Mouse (Mus musculus) urinary bladder, adult 18-20 months (tissue): ENCODE results near the gene Chat.
"Not testable (repeated sequence)": the region's sequence is repeated elsewhere in the genome, so short reads cannot be mapped to it uniquely, and the experiment has no call there.

Experiments used
- DNase-seq, 2 experiments: peaks; one replicate each; pipeline ENCODE4 v3.0.0; 2022; ENCODE audit warnings: low spot score in 2 of 2, mixed read lengths in 2 of 2

The Chat gene

GRCm38 (mm10) chr14:32463211-32464040 lies 2.4 kb downstream of the Chat start:
- DNase-seq, result no peak

- no peak for DNase-seq
Measured at GRCm38 (mm10) chr14:32452552-32452951, 13.2 kb downstream of the Chat start.

DNA sequence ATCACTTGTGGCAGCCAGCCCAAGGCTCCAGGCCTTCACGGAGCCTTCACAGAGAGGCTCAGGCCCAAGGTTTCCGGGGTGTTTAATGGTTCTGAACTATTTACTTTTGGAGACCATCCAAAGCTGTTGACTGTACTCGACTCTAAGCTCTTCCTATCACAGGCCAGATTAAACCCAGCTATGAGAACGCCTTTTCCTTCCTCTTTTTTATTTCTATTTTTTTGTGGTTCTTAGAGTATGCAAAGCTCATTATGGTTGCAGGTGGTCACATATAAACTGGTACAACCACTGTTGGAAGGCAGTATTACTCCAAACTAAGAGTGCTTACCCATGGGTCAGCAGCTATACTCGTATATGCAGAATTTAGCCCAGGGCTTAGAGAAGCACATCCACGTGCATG lies 18.8 kb downstream of the Chat start:
- no peak for DNase-seq

DNA sequence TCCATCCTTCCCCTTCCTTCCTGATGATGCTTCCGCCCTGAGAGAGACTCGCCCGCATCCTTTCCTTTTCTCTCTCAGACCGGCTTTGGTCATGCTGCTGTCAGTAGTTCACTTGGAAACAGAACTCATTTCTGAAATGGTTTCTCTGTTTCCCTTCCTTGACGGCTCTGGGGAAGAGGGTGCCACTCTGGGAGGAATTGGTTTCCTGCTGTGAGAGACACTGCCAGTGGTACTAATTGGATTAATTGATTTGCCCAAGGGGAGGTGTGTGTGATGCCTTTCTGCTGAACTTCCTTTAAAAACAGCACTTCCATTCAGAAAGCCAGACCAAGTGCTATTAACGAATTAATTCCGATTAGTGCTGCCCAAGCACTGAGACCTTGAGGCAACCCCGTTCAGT lies 22.3 kb downstream of the Chat start:
- no peak for DNase-seq

- DNase-seq, result no peak
Measured at GRCm38 (mm10) chr14:32439744-32440143, 26.0 kb downstream of the Chat start.

DNA sequence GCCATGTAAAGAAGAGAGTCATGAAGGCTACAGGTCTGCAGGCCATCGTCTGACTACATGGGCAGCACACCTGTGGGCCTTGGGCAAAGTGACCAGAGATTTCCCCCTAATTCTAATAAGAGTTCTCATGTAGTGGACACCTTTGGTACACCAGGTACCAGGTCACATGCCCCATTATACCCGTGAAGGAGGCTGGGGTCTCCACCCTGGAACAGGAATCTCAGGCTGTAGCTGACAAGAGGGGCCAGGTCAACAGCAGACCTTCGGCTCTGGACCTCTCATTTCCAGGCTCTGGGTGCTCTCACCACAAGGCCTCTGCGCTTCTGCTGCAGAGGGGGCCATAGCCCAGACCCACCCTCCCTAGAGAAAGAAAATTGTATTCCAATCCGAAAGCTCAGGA lies 26.5 kb downstream of the Chat start:
- no peak for DNase-seq

DNA sequence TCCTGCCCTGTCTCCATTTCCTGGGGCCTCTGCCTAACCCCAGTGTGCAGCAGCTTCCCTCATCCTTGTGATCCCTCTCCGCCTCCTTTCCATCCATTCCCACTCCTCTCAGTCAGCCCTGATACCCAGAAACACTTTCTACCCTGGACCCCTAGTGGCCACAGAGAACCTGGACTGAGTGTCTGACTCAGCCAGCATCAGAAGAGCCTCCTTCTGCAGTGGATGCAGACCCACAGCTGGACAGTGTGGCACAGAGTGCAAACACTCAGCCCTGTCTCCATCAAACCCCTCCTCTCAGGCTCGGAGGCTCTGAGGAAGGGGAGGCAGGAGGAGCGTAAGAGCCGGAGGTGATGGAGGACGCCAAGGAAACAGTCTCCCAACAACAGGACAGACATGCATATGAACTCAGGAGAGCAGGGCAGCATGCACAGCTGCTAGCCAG lies 28.4 kb downstream of the Chat start:
- no peak for DNase-seq

DNA sequence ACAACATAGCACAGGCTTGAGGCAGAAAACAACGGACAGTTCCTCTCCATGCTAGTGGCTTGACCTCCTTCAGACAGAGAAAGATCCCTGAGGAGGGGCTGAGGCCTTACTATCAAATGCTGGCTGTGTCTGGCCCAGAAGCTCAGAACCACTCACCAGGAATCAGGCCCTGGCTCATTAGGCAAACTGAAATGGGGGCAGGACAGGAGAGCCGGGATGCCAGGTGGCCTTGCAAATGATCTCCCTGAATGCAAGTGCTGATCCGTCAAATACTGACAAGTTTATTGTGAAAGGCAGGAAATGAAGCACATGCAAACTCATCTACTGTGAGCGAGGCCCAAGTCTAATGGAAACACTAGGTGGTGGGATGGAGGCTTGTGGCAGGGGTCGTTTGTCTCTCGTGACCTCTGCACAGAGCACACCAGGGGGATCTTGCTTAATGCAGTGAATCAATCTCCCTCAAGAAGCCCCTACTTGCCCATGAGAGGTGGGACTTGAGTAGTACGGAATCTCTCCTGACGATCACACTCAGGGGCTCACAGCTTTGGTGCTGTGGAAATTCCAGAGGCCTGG lies 36.7 kb downstream of the Chat start:
- DNase-seq, result no peak

DNA sequence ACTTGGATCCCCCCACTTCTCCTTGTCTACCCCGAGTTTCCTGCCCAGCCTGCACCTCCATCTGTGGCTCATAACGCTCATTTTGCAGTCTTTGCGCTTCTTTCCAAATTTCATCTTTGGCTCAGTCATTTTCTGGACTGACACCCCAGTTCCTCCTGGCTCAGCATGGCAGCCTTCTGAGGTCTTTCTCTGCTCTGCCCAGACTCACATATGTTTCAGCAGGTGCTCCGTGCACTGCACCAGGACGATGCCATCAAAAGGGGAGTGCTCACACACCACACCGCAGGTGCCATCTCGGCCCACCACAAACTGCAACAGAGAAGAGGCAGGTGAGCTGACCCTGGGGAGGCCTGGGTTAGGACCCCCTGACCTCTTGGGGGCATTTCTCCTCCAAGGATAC lies 41.8 kb downstream of the Chat start:
- DNase-seq, result no peak

DNA sequence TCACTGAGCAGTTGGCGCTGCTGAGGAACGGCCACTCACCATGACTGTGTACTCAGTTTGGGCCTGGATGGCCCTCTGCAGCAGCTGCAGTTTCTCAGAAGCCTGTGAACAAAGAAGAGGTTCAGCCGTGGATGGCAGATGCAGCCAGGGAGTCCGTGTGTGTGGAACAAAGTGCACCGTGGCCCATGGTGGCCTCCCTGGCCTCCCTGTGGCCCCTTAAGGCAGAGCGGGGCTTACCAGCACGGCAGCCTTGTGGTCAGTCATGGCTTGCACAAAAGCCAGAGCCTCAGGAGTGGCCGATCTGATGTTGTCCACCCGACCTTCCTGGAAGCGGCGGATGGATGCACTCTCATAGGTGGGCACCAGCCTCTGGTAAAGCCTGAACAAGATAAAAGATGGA lies 47.0 kb downstream of the Chat start:
- no peak for DNase-seq

- DNase-seq, result no peak
Measured at GRCm38 (mm10) chr14:32412075-32412474, 53.7 kb downstream of the Chat start.

DNA sequence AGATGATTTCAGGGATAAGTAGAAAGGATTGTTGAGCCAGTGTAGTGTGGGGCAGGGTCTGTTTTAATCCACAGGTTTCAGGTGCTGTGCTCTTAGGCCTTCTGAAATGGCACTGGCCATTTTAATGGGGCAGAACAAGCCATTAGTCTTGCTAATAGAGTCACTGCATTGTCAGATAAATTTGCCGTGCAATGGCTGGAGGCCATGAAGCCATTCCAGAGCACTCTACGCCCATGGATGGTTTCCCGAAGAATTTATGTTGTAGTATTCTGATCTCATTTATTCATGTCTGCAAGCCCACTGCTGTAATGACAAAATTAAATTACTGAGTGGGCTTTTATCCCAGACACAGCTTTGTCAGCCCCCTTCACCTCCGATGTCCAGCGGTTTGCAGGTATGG lies 55.7 kb downstream of the Chat start:
- DNase-seq, result no peak

- DNase-seq, result not testable (repeated sequence)
Measured at GRCm38 (mm10) chr14:32405399-32405798, 60.4 kb downstream of the Chat start.

DNA sequence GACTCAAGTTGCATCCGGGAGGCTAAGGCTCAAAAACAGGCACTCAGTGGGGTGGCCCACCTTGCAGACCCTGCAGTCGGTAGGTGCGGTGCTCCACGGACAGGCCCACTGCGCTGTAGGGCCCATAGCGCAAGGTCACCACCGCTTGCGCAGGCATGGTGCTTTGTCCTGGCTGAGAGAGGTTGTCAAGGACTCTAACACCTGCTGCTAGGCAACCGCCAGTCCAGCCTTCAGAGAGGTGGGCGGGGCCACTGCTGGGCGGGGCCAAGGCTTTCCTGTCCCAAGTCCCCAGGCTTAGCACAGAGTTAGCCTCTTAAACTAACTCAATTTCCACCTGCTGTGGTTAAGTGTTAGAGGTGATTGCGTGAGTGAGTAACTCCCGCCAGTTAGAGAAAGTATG lies 77.6 kb downstream of the Chat start, which contains the start of gene 1700024G13Rik:
Gene 1700024G13Rik, minus strand, starts transcription at position 196 of the 400 bp plus-strand sequence.
- DNase-seq, result no peak

DNA sequence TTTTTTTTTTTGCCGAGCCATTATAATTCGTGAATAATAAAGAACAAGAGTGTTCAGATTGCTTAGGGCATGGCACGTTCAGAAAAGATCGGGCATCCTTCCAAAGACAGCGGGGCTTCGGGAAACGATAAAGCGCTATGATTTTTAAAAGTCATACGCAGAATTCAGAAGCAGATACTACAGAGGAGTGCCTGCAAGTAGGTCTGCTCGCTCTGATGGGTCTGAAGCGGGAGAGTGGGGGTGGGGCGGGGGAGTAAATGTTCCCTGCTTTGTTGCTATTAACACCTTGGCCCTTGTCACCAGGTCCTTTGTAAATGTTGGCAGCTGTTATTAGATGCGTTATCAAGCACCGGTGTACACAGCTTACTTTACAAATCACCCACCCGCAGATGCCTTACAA lies 84.2 kb downstream of the Chat start:
- no peak for DNase-seq

DNA sequence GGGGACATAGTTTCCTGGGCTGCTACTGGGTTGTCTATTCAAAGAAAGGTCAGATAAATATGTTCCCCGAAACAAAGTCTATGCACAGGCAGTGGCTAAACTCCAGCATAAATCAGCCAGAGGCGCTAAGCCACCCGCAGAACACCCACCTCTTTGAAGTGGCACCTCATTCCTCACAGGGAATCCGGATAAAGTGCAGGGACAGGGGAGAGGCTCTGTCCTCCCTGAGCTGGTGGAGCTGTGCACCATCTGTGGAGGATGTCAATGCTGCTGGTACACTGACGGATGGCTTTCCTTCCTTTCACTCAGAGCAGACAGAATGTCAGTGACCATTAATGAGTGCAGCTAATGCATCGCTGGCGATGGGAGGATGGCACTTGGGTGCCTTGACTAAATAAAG lies 84.7 kb downstream of the Chat start:
- no peak for DNase-seq

- no peak for DNase-seq
Measured at GRCm38 (mm10) chr14:32380099-32380480, 85.7 kb downstream of the Chat start.

GRCm38 (mm10) chr14:32379395-32380098 lies 86.2 kb downstream of the Chat start:
- no peak for DNase-seq

GRCm38 (mm10) chr14:32372510-32372909 lies 93.3 kb downstream of the Chat start:
- DNase-seq, result no peak

DNA sequence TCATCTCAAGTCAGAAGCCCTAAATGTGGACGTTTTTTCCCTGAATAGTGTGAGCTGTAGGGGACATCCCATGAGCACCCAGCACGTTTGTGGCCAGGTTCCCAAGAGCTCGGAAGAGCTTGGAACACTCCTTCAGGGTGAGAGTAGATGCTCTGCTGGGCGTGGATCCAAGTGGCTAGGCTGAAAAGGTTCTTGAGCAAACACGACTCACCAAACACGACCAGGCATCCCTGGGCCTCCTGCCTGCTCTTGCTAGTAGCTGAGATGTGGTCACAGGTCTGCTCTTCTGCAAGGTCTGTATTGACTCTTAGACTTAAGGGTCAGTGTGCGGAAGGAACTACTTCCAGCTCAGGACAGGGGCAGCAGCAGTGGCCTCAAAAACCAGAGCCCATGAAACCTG lies 96.0 kb downstream of the Chat start:
- no peak for DNase-seq

DNA sequence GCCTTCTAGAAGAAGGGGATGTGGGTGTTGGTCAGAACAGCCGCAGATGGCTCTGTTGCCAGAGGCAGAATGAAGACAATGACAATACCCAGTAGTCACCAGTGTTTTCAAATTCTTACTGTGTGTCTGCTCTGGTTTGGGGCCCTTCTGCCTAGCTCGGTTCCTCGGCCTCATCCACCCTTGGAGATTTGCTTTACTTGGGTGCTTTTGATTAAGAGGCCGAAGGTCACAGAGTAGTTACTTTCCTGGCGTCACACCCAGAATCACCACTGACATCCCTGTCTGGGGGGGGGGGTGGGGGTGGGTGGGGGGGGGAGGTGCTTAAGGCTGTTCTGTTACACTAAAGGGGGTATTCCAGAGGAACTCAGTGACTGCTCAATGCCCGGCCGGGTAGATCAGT lies 101.4 kb downstream of the Chat start:
- DNase-seq, result no peak
